Mouse (Mus musculus) c-Kit-negative CD71-positive TER-119-positive erythroid progenitor cells, embryonic 14.5 days (primary cell): ENCODE measurements around the gene Olfr913.

ENCODE experiments used
- DNase-seq: peaks from one replicate; pipeline ENCODE4 v3.0.0-alpha.2; 2013; ENCODE audit warnings: low read depth, low spot score

Olfr913 gene

GRCm38 (mm10) chr9:38592459-38592858 is at the start of gene Olfr913:
TSS of gene Olfr913 (plus strand) at chr9:38592759.
- DNase-seq, result no peak

- no peak for DNase-seq
Measured at GRCm38 (mm10) chr9:38579878-38580277, 12.7 kb upstream of the Olfr913 start, which contains the start of gene Olfr912. TSS of gene Olfr912 (plus strand) at chr9:38580178.

DNA sequence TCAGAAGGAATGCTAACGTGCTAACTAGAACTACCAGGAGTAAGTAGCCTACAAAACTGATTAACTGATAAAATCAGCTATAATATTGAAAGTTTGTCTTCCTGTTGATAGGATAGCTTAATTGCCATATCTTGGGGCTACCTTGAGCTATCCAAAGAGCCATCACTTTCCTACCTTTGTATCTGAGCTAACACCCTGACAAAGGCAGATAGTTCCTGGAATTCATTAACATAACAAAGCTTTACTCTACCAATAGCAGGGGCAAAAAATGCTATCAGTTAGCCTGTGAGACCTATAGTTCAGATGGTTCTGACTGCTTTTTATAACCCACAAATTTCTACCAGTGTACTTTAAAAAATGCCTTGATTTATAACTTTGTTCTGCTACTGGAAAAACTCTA is 1.5 kb upstream of the Olfr913 start:
- DNase-seq, result no peak

- DNase-seq, result no peak
Measured at GRCm38 (mm10) chr9:38604802-38605201, 12.2 kb downstream of the Olfr913 start, which contains the start of gene Olfr914. TSS of gene Olfr914 (plus strand) at chr9:38605102.

GRCm38 (mm10) chr9:38632406-38632805 is 39.8 kb downstream of the Olfr913 start:
- DNase-seq, result no peak
